Mouse (Mus musculus) hindbrain, postnatal 0 days (tissue): Measurements from ENCODE around the gene Rhbdf2. TPM values are rescaled to one million over a fixed set of nuclear protein-coding genes. Genes with fewer than 3 reads are reported as not detected.

Source experiments
- ATAC-seq: fragments of 200-750 bp; cut with Nextera tagmentation; 2 replicates; pipeline ENCODE4 v1.8.0; 2017; ENCODE audit warnings: mild to moderate bottlenecking, moderate TSS enrichment, moderate library complexity
- DNase-seq: peaks from one replicate; pipeline ENCODE4 v3.0.0-alpha.2; 2015; ENCODE audit warnings: low spot score
- H3K27ac ChIP-seq: fragments of 300-500 bp; sonication (generic); 2 replicates; pipeline ENCODE4 v1.5.1; 2014; ENCODE audit warnings: mild to moderate bottlenecking
- H3K27me3 ChIP-seq: fragments of 300-500 bp; sonication (generic); 2 replicates; pipeline ENCODE4 v1.6.1; 2014; ENCODE audit warnings: low read length, mixed read lengths; ENCODE audit not compliant: insufficient read depth
- H3K36me3 ChIP-seq: fragments of 300-500 bp; sonication (generic); 2 replicates; pipeline ENCODE4 v1.6.1; 2014; ENCODE audit warnings: low read length, mixed read lengths; ENCODE audit not compliant: insufficient read depth
- H3K4me1 ChIP-seq: fragments of 300-500 bp; sonication (generic); 2 replicates; pipeline ENCODE4 v1.6.1; 2014; ENCODE audit warnings: antibody characterized with exemption, low read length, mixed read lengths; ENCODE audit not compliant: insufficient read depth
- H3K4me2 ChIP-seq: fragments of 300-500 bp; sonication (generic); 2 replicates; pipeline ENCODE4 v1.6.1; 2014; ENCODE audit warnings: low read depth, mild to moderate bottlenecking, low read length, moderate library complexity, mixed read lengths
- H3K4me3 ChIP-seq: fragments of 300-500 bp; sonication (generic); 2 replicates; pipeline ENCODE4 v1.5.1; 2014; ENCODE audit warnings: low read length
- H3K9ac ChIP-seq: fragments of 300-500 bp; sonication (generic); replicated peaks from 2 replicates; pipeline ENCODE4 v1.6.1; 2014; ENCODE audit warnings: mild to moderate bottlenecking, low read length, moderate library complexity, mixed read lengths
- H3K9me3 ChIP-seq: fragments of 300-500 bp; sonication (generic); 2 replicates; pipeline ENCODE4 v1.6.1; 2016; ENCODE audit warnings: low read length, mixed read lengths
- CTCF ChIP-seq: IDR thresholded peaks from 2 replicates; pipeline ENCODE4 v1.5.1; 2016; ENCODE audit warnings: antibody characterized with exemption, control low read depth, low read depth
- WGBS: fragments of 180-500 bp; shearing (Covaris S2); extraction: QIAGEN DNeasy Blood & Tissue Kit; methylation state at CpG from one replicate; pipeline ENCODE4 v1.1.7; 2014; 5-methylcytosine and 5-hydroxymethylcytosine counted together
- polyA plus RNA-seq: library from polyadenylated mRNA; unstranded; fragments of >200 nt; fragmentation: Nextera tagmentation; extraction: Ambion mirVana; gene quantifications from 2 replicates; pipeline ENCODE4 v1.2.1, GENCODE M21; 2015
- total RNA-seq: library from RNA; depleted of rRNA; stranded (reverse); fragments of >200 nt; gene quantifications from 2 replicates; pipeline ENCODE4 v1.2.3, GENCODE M21; 2014; rRNA removed

Rhbdf2 gene
- total and polyA plus RNA-seq, 2 experiments from 2014 or later = 1.6 to 3.8 TPM

DNA sequence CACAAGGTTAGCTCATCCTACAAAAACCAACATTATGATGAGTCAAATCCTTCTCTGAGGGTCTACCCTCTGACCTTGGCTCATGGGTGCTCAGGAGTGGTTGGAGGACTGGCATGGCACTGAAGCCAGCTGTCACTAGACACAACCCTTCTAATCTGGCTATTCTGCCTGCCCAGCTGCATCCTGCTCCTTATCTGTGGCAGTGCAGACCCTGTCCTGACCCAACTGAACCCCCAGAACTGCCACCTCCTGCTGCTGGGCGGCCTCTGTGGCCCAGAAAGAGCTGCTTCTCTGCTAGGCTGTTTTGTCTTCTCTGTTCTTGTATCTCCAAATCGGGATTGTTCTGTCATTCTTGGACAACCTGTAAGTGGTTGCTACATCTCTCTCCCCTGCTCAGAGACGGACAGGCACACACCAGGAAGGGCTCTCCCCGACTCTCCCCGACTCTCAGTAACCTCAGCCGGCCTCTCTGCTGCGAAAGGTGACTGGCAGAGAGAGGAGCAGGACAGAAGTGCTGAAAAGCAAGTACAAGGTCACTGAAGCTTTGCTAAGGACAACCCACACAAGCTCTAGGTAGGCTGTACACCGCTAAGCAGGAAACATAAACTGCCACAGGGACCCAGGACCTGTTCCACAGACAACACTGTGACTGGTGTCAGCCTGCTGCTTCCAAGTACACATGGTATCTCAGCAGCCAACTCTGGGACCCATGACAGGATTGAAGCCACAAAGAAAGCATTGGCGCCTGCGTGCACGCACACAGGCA lies 77.4 kb downstream of the Rhbdf2 start:
- Histone ChIP-seq H3K4me3 (no peak overlapping the region), H3K4me2 (no peak overlapping the region), H3K9me3 (no peaks in the 10 kb centered on the region), H3K4me1 (peaks cover 5% of the 10 kb centered on the region; the same call in 1 of the 2 replicates), H3K27ac (no peak overlapping the region), H3K36me3 (peaks cover 19% of the 10 kb centered on the region), H3K9ac (no peak overlapping the region), H3K27me3 (no peaks in the 10 kb centered on the region)
- no peak for TF ChIP-seq CTCF
- DNase-seq (no peak), ATAC-seq (no peak)
- WGBS = 85% methylated on average over 11 of the region's 11 CpGs

DNA sequence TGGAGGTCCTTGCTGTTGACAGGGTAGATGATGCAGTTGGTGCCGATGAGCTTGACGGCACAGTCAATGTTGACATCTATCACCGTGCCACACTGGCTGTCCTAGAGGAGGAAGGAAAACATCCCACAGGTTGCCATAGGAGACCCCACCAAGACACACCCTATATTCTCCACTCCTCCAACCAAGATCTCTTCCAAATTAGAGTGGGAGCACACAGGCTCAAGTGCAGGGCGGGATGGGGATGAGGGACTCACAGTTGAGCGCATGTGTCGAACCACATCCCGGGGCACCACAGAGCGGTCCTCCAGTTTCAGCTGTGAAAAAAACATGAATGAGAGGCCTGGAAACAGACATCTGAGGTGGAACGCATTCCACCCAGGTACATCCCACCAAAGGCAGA lies 78.0 kb downstream of the Rhbdf2 start:
- ATAC-seq (no peak), DNase-seq (no peak)
- no peak for TF ChIP-seq CTCF
- Histone ChIP-seq H3K36me3 (peaks cover 25% of the 10 kb centered on the region), H3K27me3 (no peaks in the 10 kb centered on the region), H3K4me1 (peaks cover 5% of the 10 kb centered on the region; the same call in 1 of the 2 replicates), H3K27ac (no peak overlapping the region), H3K4me2 (no peak overlapping the region), H3K4me3 (no peak overlapping the region), H3K9ac (no peak overlapping the region), H3K9me3 (no peaks in the 10 kb centered on the region)
- 94% methylated on average over 9 of the region's 9 CpGs for WGBS

Other genes starting within 250 kb of the Rhbdf2 start
- gene Rnf157, start 214.0 kb downstream of the Rhbdf2 start, total RNA-seq = 108 and 117 TPM in 2 replicates
- gene Rnf157, start 214.0 kb downstream of the Rhbdf2 start, polyA plus RNA-seq = 53.0 and 60.5 TPM in 2 replicates
- gene Ubald2, start 192.9 kb downstream of the Rhbdf2 start, total RNA-seq = 67.9 and 102 TPM in 2 replicates
- gene Ubald2, start 192.9 kb downstream of the Rhbdf2 start, polyA plus RNA-seq = 39.3 and 41.7 TPM in 2 replicates
- not detected in 2 replicates for gene Qrich2, start 160.8 kb downstream of the Rhbdf2 start, total RNA-seq
- 0.30 and 0.31 TPM in 2 replicates for gene Qrich2, start 160.8 kb downstream of the Rhbdf2 start, polyA plus RNA-seq
- gene Prpsap1, start 132.8 kb downstream of the Rhbdf2 start, total RNA-seq = 99.7 and 105 TPM in 2 replicates
- 148 and 150 TPM in 2 replicates for gene Prpsap1, start 132.8 kb downstream of the Rhbdf2 start, polyA plus RNA-seq
- 25.5 and 29.7 TPM in 2 replicates for gene Sphk1, start 96.1 kb downstream of the Rhbdf2 start, total RNA-seq
- gene Sphk1, start 96.1 kb downstream of the Rhbdf2 start, polyA plus RNA-seq = 17.9 and 20.4 TPM in 2 replicates
- 101 and 112 TPM in 2 replicates for gene Ube2o, start 45.6 kb downstream of the Rhbdf2 start, total RNA-seq
- gene Ube2o, start 45.6 kb downstream of the Rhbdf2 start, polyA plus RNA-seq = 31.3 and 31.9 TPM in 2 replicates
- 0.68 TPM in 1 of 2 replicates, not detected in the other for gene Aanat, start 40.6 kb downstream of the Rhbdf2 start, total RNA-seq
- gene Aanat, start 40.6 kb downstream of the Rhbdf2 start, polyA plus RNA-seq = 0.46 and 0.81 TPM in 2 replicates
- 1.2 and 1.3 TPM in 2 replicates for gene Prcd, start 26.5 kb upstream of the Rhbdf2 start, total RNA-seq
- gene Prcd, start 26.5 kb upstream of the Rhbdf2 start, polyA plus RNA-seq = 5.3 and 6.4 TPM in 2 replicates
- gene Cygb, start 27.3 kb upstream of the Rhbdf2 start, total RNA-seq = 48.4 and 54.7 TPM in 2 replicates
- 46.0 and 48.1 TPM in 2 replicates for gene Cygb, start 27.3 kb upstream of the Rhbdf2 start, polyA plus RNA-seq
- not detected in 2 replicates for gene St6galnac1, start 148.5 kb upstream of the Rhbdf2 start, total RNA-seq
- not detected in 2 replicates for gene St6galnac1, start 148.5 kb upstream of the Rhbdf2 start, polyA plus RNA-seq
- gene Mxra7, start 201.0 kb upstream of the Rhbdf2 start, total RNA-seq = 36.6 and 38.3 TPM in 2 replicates
- gene Mxra7, start 201.0 kb upstream of the Rhbdf2 start, polyA plus RNA-seq = 41.9 and 50.2 TPM in 2 replicates
- 30.1 and 43.2 TPM in 2 replicates for gene Mettl23, start 216.3 kb upstream of the Rhbdf2 start, total RNA-seq
- 50.8 and 54.4 TPM in 2 replicates for gene Mettl23, start 216.3 kb upstream of the Rhbdf2 start, polyA plus RNA-seq
- 31.9 and 37.5 TPM in 2 replicates for gene Jmjd6, start 216.4 kb upstream of the Rhbdf2 start, total RNA-seq
- gene Jmjd6, start 216.4 kb upstream of the Rhbdf2 start, polyA plus RNA-seq = 48.1 and 48.6 TPM in 2 replicates
- 38.7 and 45.6 TPM in 2 replicates for gene Mfsd11, start 225.4 kb upstream of the Rhbdf2 start, total RNA-seq
- gene Mfsd11, start 225.4 kb upstream of the Rhbdf2 start, polyA plus RNA-seq = 56.8 and 62.8 TPM in 2 replicates
- 228 and 253 TPM in 2 replicates for gene Srsf2, start 226.1 kb upstream of the Rhbdf2 start, total RNA-seq
- gene Srsf2, start 226.1 kb upstream of the Rhbdf2 start, polyA plus RNA-seq = 454 and 491 TPM in 2 replicates